Mouse (Mus musculus) kidney, embryonic 16.5 days (tissue): ENCODE results near the gene Stip1. TPM values are rescaled to one million over a fixed set of nuclear protein-coding genes. Genes with fewer than 3 reads are reported as not detected.
"Not testable (repeated sequence)": the region's sequence is repeated elsewhere in the genome, so short reads cannot be mapped to it uniquely, and the experiment has no call there.

ENCODE experiments used
- ATAC-seq: fragments of 200-750 bp; cut with Nextera tagmentation; 2 replicates; pipeline ENCODE4 v1.8.0; 2017; ENCODE audit warnings: moderate TSS enrichment; ENCODE audit not compliant: low FRiP score, low TSS enrichment
- H3K27ac ChIP-seq: fragments of 300-500 bp; sonication (generic); 2 replicates; pipeline ENCODE4 v1.5.1; 2014; ENCODE audit warnings: low read length
- H3K27me3 ChIP-seq: fragments of 300-500 bp; sonication (generic); 2 replicates; pipeline ENCODE4 v1.6.1; 2014; ENCODE audit warnings: low read length, control low read depth, mixed read lengths; ENCODE audit not compliant: insufficient read depth
- H3K36me3 ChIP-seq: fragments of 300-500 bp; sonication (generic); 2 replicates; pipeline ENCODE4 v1.6.1; 2014; ENCODE audit warnings: low read length, control low read depth, mixed read lengths; ENCODE audit not compliant: insufficient read depth
- H3K4me1 ChIP-seq: fragments of 300-500 bp; sonication (generic); 2 replicates; pipeline ENCODE4 v1.6.1; 2014; ENCODE audit warnings: low read length, control low read depth, mixed read lengths; ENCODE audit not compliant: insufficient read depth
- H3K4me2 ChIP-seq: fragments of 300-500 bp; sonication (generic); replicated peaks from 2 replicates; pipeline ENCODE4 v1.6.1; 2014; ENCODE audit warnings: low read depth, low read length
- H3K4me3 ChIP-seq: fragments of 300-500 bp; sonication (generic); 2 replicates; pipeline ENCODE4 v1.5.1; 2014; ENCODE audit warnings: mild to moderate bottlenecking, low read length
- H3K9ac ChIP-seq: fragments of 300-500 bp; sonication (generic); replicated peaks from 2 replicates; pipeline ENCODE4 v1.6.1; 2014; ENCODE audit warnings: low read length
- H3K9me3 ChIP-seq: fragments of 300-500 bp; sonication (generic); 2 replicates; pipeline ENCODE4 v1.6.1; 2016; ENCODE audit warnings: low read length, control low read depth
- WGBS: fragments of 180-500 bp; shearing (Covaris S2); extraction: QIAGEN DNeasy Blood & Tissue Kit; methylation state at CpG from one replicate; pipeline ENCODE4 v1.1.7; 2014; 5-methylcytosine and 5-hydroxymethylcytosine counted together
- polyA plus RNA-seq: library from polyadenylated mRNA; unstranded; fragments of >200 nt; fragmentation: Nextera tagmentation; extraction: Ambion mirVana; gene quantifications from 2 replicates; pipeline ENCODE4 v1.2.1, GENCODE M21; 2015

Gene Stip1
- 305 and 314 TPM in 2 replicates for polyA plus RNA-seq

- H3K27me3 ChIP-seq, result no peaks in the 10 kb centered on the region
- H3K36me3 ChIP-seq, result peaks cover 5% of the 10 kb centered on the region
- peaks cover 19% of the 10 kb centered on the region; the same call in 1 of the 2 replicates for H3K4me1 ChIP-seq
- H3K9me3 ChIP-seq, result no peaks in the 10 kb centered on the region
- peak; percentile 99 for ATAC-seq
- peak within 1 kb of the TSS; percentile 88 for H3K4me2 ChIP-seq
- H3K9ac ChIP-seq, result peak within 1 kb of the TSS; percentile 96
- WGBS, result under 1% methylated on average over 49 of the region's 49 CpGs
- H3K27ac ChIP-seq, result peak within 1 kb of the TSS; percentile 91
- H3K4me3 ChIP-seq, result peak within 1 kb of the TSS; percentile 94
Observed at GRCm38 (mm10) chr19:7039841-7040636, at the start of gene Stip1. TSS of gene Stip1 (minus strand) at chr19:7039967.

DNA sequence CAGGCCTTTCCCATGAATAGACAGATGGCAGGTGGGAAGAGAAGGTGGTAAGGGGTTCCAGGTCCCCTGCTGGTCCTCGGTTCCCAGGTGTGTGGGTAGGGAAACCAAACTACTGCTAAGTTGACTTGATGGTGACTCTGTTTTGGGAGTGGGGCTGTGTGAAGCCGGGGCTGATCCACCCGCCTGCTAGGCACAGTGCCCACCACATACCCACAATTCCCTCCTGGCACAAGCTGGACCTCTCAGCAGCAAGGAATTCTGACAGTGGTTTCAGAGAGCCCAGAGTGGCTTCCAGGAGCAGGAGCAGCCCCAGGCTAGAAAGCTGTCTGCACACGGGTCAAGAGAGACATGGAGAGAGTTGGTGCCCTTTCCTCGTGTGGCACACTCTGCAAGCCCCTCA is 49.3 kb upstream of the Stip1 start:
- 75% methylated on average over 5 of the region's 5 CpGs for whole genome bisulfite sequencing
- Histone ChIP-seq H3K9me3 (no peaks in the 10 kb centered on the region), H3K4me1 (peaks cover 26% of the 10 kb centered on the region), H3K4me3 (no peak overlapping the region), H3K9ac (no peak overlapping the region), H3K27me3 (peaks cover 18% of the 10 kb centered on the region), H3K36me3 (no peaks in the 10 kb centered on the region), H3K27ac (no peak overlapping the region), H3K4me2 (no peak overlapping the region)
- no peak for ATAC-seq

GRCm38 (mm10) chr19:7088558-7088957 is 48.8 kb upstream of the Stip1 start:
- Histone ChIP-seq H3K4me1 (peaks cover 24% of the 10 kb centered on the region), H3K9ac (no peak overlapping the region), H3K4me2 (no peak overlapping the region), H3K27ac (no peak overlapping the region), H3K9me3 (no peaks in the 10 kb centered on the region), H3K36me3 (no peaks in the 10 kb centered on the region), H3K27me3 (peaks cover 21% of the 10 kb centered on the region), H3K4me3 (no peak overlapping the region)
- no peak for ATAC-seq
- 30% methylated on average over 9 of the region's 9 CpGs for WGBS

GRCm38 (mm10) chr19:7084734-7085133 is 45.0 kb upstream of the Stip1 start:
- Histone ChIP-seq H3K27ac (no peak overlapping the region), H3K9me3 (no peaks in the 10 kb centered on the region), H3K4me3 (no peak overlapping the region), H3K4me1 (peaks cover 21% of the 10 kb centered on the region), H3K4me2 (no peak overlapping the region), H3K36me3 (no peaks in the 10 kb centered on the region), H3K27me3 (peaks cover 28% of the 10 kb centered on the region), H3K9ac (no peak overlapping the region)
- 23% methylated on average over 15 of the region's 15 CpGs for WGBS
- no peak for ATAC-seq

DNA sequence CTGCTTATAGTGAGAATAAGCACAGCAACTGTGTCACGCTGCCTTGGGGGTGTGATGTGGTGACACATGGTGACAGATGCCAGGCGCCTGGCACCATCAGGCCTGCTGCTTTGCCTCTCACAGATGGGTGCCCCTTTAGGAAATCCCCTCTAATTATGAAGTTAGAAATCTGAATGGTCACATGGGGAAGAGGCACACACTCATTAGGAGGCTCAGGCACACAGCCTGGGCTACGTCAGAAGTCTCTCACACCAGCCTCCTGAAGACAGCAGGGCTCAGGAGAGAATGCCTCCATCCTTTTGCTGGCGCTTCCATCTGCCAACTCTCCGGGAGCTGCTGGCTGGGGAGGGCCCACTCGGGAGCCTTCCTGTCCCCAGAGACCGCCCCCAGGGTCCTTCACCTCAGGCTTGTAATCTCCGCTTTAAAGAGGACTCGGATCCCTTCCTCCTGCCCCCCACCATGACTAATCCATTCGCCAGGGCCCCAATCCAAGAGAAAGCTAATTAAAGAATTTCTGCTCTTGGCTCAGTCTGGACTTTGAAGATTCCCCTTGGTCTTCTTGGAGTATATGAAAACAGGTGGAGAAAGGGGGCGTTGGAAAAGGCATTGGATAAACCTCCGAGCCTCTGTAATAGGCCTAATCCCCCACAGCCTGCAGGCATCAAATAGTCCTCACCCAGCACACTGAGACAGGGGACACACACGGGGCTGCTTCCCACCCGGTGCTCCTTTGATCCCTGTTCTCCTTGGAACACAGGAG is 43.4 kb upstream of the Stip1 start:
- no peaks in the 10 kb centered on the region for H3K9me3 ChIP-seq
- H3K9ac ChIP-seq, result no peak overlapping the region
- H3K27ac ChIP-seq, result no peak overlapping the region
- 61% methylated on average over 14 of the region's 14 CpGs for WGBS
- no peak overlapping the region for H3K4me2 ChIP-seq
- peaks cover 28% of the 10 kb centered on the region for H3K4me1 ChIP-seq
- H3K27me3 ChIP-seq, result peaks cover 26% of the 10 kb centered on the region
- H3K4me3 ChIP-seq, result no peak overlapping the region
- no peaks in the 10 kb centered on the region for H3K36me3 ChIP-seq
- ATAC-seq, result no peak

GRCm38 (mm10) chr19:7081516-7082266 is 41.9 kb upstream of the Stip1 start:
- Histone ChIP-seq H3K4me1 (peaks cover 39% of the 10 kb centered on the region), H3K9ac (no peak overlapping the region), H3K36me3 (no peaks in the 10 kb centered on the region), H3K4me2 (no peak overlapping the region), H3K4me3 (no peak overlapping the region), H3K9me3 (no peaks in the 10 kb centered on the region), H3K27me3 (peaks cover 24% of the 10 kb centered on the region), H3K27ac (0 out of 2 replicates have a peak overlapping the region, but pooled peaks have one; percentile 5)
- 28% methylated on average over 7 of the region's 7 CpGs for WGBS
- ATAC-seq, result peak; percentile 50

DNA sequence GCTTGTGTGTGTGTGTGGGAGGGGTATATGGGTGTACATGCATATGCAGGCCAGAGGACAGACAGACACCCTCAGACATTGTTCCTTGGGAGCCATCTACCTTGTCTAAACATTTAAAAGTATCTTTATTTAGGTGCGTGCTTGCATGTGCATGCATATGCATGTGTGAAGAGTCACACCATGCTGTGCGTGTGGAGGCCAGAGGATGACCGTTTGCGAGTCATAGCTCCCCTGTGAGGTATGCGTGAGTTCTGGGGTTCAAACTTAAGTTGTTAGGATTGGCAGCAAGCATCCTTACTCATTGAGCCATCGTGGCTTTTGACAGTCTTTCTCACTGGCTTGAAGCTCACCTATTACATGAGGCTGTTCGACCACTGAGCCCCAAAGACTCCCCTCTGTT is 38.5 kb upstream of the Stip1 start:
- WGBS, result 87% methylated on average over 7 of the region's 7 CpGs
- Histone ChIP-seq H3K4me3 (no peak overlapping the region), H3K27ac (no peak overlapping the region), H3K9me3 (no peaks in the 10 kb centered on the region), H3K36me3 (no peaks in the 10 kb centered on the region), H3K4me1 (peaks cover 30% of the 10 kb centered on the region), H3K9ac (no peak overlapping the region), H3K27me3 (0 out of 2 replicates have a peak, but pooled peaks cover 8% of the 10 kb centered on the region), H3K4me2 (no peak overlapping the region)
- no peak for ATAC-seq

- 41% methylated on average over 9 of the region's 9 CpGs for WGBS
- Histone ChIP-seq H3K9me3 (no peaks in the 10 kb centered on the region), H3K36me3 (no peaks in the 10 kb centered on the region), H3K9ac (no peak overlapping the region; the same call in 1 of the 2 replicates), H3K4me1 (peaks cover 34% of the 10 kb centered on the region), H3K27ac (peak overlapping the region; percentile 37; the same call in 1 of the 2 replicates), H3K4me3 (no peak overlapping the region), H3K27me3 (0 out of 2 replicates have a peak, but pooled peaks cover 8% of the 10 kb centered on the region), H3K4me2 (no peak overlapping the region)
- ATAC-seq, result no peak
Observed at GRCm38 (mm10) chr19:7077666-7078065, 37.9 kb upstream of the Stip1 start.

DNA sequence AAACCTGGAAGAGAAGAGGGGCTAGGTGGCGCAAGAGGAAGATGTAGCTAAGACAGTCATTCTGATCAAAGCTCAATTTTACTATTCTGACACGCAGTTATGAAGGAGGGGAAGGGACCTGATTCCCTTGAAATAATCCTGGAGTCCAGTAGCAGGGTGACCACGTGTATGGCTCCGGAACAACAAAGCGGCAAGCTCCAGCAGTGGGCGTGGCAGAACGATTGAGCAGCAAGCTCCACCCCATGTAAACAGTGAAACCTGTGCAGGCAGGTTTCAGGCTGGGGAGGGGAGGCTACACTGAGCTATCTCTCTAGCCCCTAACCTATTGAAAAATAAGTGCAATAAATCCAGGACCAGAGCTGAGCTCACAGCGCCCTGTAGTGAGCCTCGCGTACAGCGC is 35.6 kb upstream of the Stip1 start:
- 82% methylated on average over 11 of the region's 11 CpGs for WGBS
- H3K4me1 ChIP-seq, result peaks cover 53% of the 10 kb centered on the region

More for the DNA sequence above, 35.6 kb upstream of the Stip1 start:
- not testable (repeated sequence) for H3K27me3 ChIP-seq, ATAC-seq, H3K27ac ChIP-seq, H3K36me3 ChIP-seq, H3K4me3 ChIP-seq, H3K9ac ChIP-seq, H3K4me2 ChIP-seq, H3K9me3 ChIP-seq
